Mouse (Mus musculus) spleen, adult 12 weeks (tissue): ENCODE measurements around the gene Fmnl1.

Source experiments
- DNase-seq: peaks from one replicate; pipeline ENCODE4 v3.0.0; 2022; ENCODE audit warnings: low spot score

Gene Fmnl1

GRCm38 (mm10) chr11:103170494-103171285 is at the start of gene Fmnl1:
Gene Fmnl1, plus strand, starts transcription at chr11:103171107.
- DNase-seq = no peak

GRCm38 (mm10) chr11:103131701-103132575 is 39.0 kb upstream of the Fmnl1 start, which contains the start of gene Hexim2:
Gene Hexim2, plus strand, starts transcription at chr11:103132429.
- DNase-seq = no peak

GRCm38 (mm10) chr11:103132576-103133455 is 38.1 kb upstream of the Fmnl1 start:
- peak; percentile 100 for DNase-seq

- peak; percentile 22 for DNase-seq
Observed at GRCm38 (mm10) chr11:103133456-103134185, 37.3 kb upstream of the Fmnl1 start.

GRCm38 (mm10) chr11:103134221-103134620 is 36.7 kb upstream of the Fmnl1 start:
- DNase-seq = no peak

GRCm38 (mm10) chr11:103136039-103136577 is 34.8 kb upstream of the Fmnl1 start:
- no peak for DNase-seq

- no peak for DNase-seq
Observed at GRCm38 (mm10) chr11:103139951-103140762, 30.8 kb upstream of the Fmnl1 start.

GRCm38 (mm10) chr11:103140763-103141100 is 30.2 kb upstream of the Fmnl1 start:
- no peak for DNase-seq

GRCm38 (mm10) chr11:103141101-103141943 is 29.6 kb upstream of the Fmnl1 start:
- no peak for DNase-seq

- no peak for DNase-seq
Observed at GRCm38 (mm10) chr11:103141944-103142255, 29.0 kb upstream of the Fmnl1 start.

- DNase-seq = no peak
Observed at GRCm38 (mm10) chr11:103142441-103143182, 28.3 kb upstream of the Fmnl1 start.

- no peak for DNase-seq
Observed at GRCm38 (mm10) chr11:103144309-103145285, 26.3 kb upstream of the Fmnl1 start.

GRCm38 (mm10) chr11:103146386-103146785 is 24.5 kb upstream of the Fmnl1 start:
- no peak for DNase-seq

GRCm38 (mm10) chr11:103147766-103148165 is 23.1 kb upstream of the Fmnl1 start:
- no peak for DNase-seq

- DNase-seq = no peak
Observed at GRCm38 (mm10) chr11:103149771-103150170, 21.1 kb upstream of the Fmnl1 start.

- DNase-seq = peak; percentile 91
Observed at GRCm38 (mm10) chr11:103158621-103159478, 12.1 kb upstream of the Fmnl1 start.
